Mouse (Mus musculus) cerebellum, postnatal 4 days (tissue): ENCODE results near the gene Xkr7.

Source experiments
- DNase-seq, 2 experiments: peaks; one replicate each; pipeline ENCODE4 v3.0.0; 2022; ENCODE audit warnings: low spot score in 2 of 2, mixed read lengths in 1 of 2

The Xkr7 gene

GRCm38 (mm10) chr2:153032973-153033372 lies 1.3 kb downstream of the Xkr7 start:
- DNase-seq: no peak

GRCm38 (mm10) chr2:153033545-153034230 lies 2.0 kb downstream of the Xkr7 start:
- no peak for DNase-seq

GRCm38 (mm10) chr2:153036690-153037089 lies 5.0 kb downstream of the Xkr7 start:
- DNase-seq: no peak

- no peak for DNase-seq
These were observed 12.2 kb downstream of the Xkr7 start for GRCm38 (mm10) chr2:153043886-153044285.

- peak in 1 of 2 experiments; percentile 70 for DNase-seq
These were observed 14.2 kb downstream of the Xkr7 start for GRCm38 (mm10) chr2:153045884-153046299.

- peak in 1 of 2 experiments; percentile 88 for DNase-seq
These were observed 16.3 kb downstream of the Xkr7 start for GRCm38 (mm10) chr2:153047828-153048465.

- DNase-seq: peak in 1 of 2 experiments; percentile 80
These were observed 17.8 kb downstream of the Xkr7 start for GRCm38 (mm10) chr2:153049288-153049996.

- no peak for DNase-seq
These were observed 18.3 kb downstream of the Xkr7 start for GRCm38 (mm10) chr2:153049997-153050358.

GRCm38 (mm10) chr2:153051095-153051494 lies 19.4 kb downstream of the Xkr7 start:
- no peak for DNase-seq

- DNase-seq: no peak
These were observed 19.9 kb downstream of the Xkr7 start for GRCm38 (mm10) chr2:153051537-153051936.

GRCm38 (mm10) chr2:153052700-153053351 lies 21.2 kb downstream of the Xkr7 start:
- DNase-seq: no peak

GRCm38 (mm10) chr2:153053896-153054295 lies 22.2 kb downstream of the Xkr7 start:
- no peak for DNase-seq

- DNase-seq: no peak
These were observed 23.7 kb downstream of the Xkr7 start for GRCm38 (mm10) chr2:153055270-153055920.

GRCm38 (mm10) chr2:153058365-153058764 lies 26.7 kb downstream of the Xkr7 start:
- DNase-seq: no peak

- DNase-seq: no peak
These were observed 28.6 kb downstream of the Xkr7 start for GRCm38 (mm10) chr2:153060216-153060615.

GRCm38 (mm10) chr2:153063394-153063793 lies 31.7 kb downstream of the Xkr7 start:
- DNase-seq: no peak

- no peak for DNase-seq
These were observed 32.7 kb downstream of the Xkr7 start for GRCm38 (mm10) chr2:153064190-153064970.

- no peak for DNase-seq
These were observed 34.3 kb downstream of the Xkr7 start, which contains the start of gene Ccm2l for GRCm38 (mm10) chr2:153065747-153066508. Ccm2l (plus strand) TSS chr2:153065955.

- no peak for DNase-seq
These were observed 35.3 kb downstream of the Xkr7 start for GRCm38 (mm10) chr2:153066991-153067390.
